Mouse (Mus musculus) ovary, postnatal 10 days (tissue): Measurements from ENCODE around the gene Nedd9.
A peak's percentile ranks its signal among the peaks of the same experiment; 100 is the strongest.

ENCODE experiments used
- DNase-seq: peaks from one replicate; pipeline ENCODE4 v3.0.0; 2022; ENCODE audit warnings: low spot score

Gene Nedd9

DNA sequence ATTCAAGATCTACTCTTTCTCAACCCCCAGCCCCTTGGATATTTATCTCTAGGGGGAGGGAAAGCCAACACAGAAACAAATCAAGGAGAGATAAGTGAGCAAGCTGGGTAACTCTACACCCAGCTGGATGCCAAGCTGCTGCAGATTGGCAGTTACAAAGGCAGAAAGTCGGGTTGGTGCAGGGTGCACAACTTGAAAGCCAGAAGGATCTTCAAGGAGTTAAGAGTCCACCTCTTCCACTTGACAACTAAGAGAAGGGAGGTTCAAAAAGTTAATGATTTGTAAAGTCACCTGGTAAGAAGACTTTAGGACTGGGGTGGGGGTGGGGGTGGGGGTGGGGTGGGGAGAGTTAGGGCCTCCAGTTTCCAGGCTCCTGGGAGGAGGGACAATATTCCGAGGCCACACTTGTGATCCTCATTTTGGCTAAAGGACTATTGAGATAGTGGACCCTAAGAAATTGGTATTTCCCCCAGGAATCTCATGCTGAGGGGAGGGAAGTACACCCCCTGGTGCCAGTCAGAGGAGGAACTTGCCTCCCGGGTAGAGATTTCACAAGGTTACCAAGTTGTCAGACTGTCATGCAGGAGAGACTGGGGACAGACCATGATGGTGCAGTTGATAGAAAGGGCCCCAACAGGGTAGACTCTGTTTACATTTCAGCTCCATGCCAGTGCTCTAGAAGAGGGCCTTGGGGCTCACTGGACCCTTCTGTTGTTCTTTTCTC is 143.8 kb downstream of the Nedd9 start:
- no peak for DNase-seq

DNA sequence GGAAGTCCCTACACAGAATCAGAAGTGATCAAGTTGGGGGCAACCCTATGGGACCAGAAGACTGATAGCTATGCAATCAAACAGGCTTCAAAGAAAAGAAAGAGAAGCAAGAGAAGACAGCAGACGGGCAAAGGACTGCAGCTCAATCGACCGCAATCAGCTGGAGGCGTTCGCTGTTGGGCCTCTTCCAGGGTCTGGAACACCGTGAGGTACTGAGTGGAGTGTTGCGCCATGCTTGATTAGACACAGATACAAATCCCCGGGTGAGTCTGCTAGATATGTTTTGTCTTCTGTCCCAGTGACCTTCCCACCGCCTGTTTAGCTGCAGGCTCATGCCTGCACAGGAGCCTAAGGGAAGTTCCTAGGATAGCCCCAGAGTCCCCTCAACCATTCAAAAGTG is 145.7 kb downstream of the Nedd9 start:
- DNase-seq: no peak

GRCm38 (mm10) chr13:41339653-41340351 is 147.4 kb downstream of the Nedd9 start:
- no peak for DNase-seq

DNA sequence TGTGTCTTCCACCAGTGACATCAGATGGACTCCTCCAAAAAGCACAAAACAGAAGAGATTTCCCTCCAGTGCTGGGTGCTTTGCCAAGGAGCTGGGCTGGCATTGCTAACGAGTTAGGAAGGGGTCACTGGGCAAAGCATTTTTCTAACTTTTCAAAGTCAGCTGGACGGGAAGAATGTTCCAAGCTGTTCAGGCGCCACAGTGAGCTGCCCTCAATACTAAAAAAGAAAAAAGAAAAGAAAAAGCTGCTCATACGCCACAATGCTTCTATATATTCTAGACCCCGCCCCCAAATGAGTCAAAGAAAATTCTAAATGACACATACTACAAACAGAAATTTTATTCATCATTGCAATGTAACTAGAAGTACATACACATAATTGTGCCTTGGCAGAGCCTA is 148.0 kb downstream of the Nedd9 start:
- no peak for DNase-seq

- DNase-seq: no peak
Measured at GRCm38 (mm10) chr13:41337407-41337806, 149.8 kb downstream of the Nedd9 start.

DNA sequence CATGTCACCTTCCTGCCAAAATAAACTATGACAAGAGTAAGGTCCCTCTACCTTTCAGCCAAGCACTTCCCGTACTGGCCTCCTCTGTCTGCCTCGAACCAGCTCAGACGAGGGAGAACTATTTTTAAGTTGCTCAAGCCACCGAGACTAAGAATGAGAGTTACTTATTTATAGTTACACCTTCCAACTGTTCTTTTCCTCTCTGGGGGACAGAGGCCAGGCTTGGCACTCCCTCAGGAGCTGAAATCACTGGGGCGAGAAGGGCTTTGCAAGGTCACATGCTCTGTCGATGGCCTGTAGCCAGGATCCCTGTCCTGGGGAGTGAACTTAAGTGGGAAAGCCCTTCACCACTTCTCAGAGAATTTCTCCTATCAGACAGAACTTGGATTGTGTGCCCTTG is 150.9 kb downstream of the Nedd9 start:
- no peak for DNase-seq

DNA sequence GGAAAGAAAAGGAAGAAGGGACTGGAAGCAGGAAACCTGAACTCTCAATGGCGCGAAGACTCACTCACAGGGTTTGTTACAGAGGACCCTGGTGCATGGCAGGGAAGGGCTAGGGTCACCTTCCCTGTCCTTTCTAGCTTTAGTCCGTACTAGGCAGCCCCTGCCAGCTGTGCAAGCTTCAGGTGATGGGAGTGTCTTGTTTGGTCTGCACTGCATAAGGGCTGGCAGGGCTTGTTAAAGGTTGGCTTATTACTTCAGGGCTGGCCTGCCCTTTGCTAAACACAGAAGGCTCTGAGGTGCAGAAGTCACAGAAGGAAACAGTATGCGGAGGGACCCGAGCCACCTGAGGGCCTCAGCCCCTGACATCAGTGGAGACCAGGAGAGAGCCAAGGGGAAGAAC is 151.4 kb downstream of the Nedd9 start:
- DNase-seq: no peak

GRCm38 (mm10) chr13:41334641-41335000 is 152.5 kb downstream of the Nedd9 start:
- no peak for DNase-seq

- no peak for DNase-seq
Measured at GRCm38 (mm10) chr13:41333889-41334640, 153.1 kb downstream of the Nedd9 start.

DNA sequence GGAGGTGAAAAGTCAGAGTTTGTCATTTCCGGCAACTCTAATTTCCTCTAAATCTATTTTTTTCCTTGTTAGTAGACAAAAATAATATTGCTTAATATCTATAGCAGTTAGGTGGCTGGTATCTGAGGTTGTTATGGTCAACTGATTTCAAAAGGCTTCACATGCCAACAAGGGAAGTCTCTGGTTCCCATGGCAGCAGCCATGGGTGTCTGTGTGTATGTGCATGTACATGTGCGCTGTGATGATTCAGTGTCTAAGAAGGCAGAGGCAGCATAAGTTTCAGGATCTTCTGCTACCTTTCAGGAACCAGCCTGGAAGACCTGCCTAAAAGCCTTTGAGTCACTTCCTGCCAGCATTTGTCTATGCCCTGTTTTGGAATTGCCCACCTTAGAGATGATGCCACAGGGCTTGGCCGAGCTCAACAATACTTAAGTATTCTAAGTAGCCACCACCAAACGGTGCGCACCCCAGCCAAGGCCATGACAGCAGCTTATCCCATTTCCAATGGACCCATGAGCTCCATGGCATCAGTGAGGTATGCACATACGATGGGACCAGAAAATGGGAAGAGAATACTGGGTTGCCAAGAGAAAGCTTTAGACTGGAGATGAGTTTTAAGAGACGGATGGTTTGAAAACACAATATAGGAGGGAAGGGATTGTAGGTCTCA is 155.4 kb downstream of the Nedd9 start:
- no peak for DNase-seq

GRCm38 (mm10) chr13:41330589-41331345 is 156.4 kb downstream of the Nedd9 start:
- DNase-seq: no peak

DNA sequence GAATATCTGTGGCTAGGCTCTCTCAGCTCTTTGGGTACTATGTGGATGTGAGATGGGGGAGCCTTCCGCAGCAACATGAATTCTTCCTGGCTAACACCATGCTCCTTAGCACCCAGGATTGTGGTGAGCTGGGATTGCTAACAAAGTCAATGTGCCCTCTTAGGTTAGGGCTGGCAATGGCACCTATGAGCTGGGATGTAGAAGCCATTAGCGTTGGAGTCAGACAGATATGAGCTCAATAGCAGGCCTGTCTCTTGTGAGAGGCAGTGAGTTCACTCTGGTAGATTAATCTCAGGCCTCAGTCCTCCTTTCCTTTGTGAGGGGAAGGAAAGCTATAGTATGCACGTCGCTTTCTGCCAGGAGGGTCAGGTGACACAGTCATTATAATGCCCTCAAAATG is 157.1 kb downstream of the Nedd9 start:
- DNase-seq: no peak

DNA sequence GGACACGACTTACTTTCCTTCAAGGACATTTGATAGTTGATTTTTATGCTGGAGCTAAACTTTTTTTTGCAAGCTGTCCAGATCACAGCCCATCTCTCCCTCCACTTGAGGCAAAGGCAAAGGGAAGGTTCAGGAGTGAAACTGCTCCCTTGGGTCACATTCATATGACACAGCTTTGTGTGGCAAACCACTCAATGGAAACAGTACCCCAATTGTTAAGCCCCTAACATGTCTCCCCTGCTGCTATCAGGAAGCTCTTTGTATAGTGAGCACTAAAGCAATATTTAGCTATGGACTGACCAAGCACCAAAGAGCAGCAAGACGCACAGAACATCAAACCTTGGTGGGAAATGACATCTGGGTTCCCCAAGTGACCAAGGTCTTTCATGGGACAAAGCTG is 158.7 kb downstream of the Nedd9 start:
- no peak for DNase-seq

GRCm38 (mm10) chr13:41327546-41327945 is 159.6 kb downstream of the Nedd9 start:
- no peak for DNase-seq

GRCm38 (mm10) chr13:41326134-41326533 is 161.0 kb downstream of the Nedd9 start:
- DNase-seq: no peak

DNA sequence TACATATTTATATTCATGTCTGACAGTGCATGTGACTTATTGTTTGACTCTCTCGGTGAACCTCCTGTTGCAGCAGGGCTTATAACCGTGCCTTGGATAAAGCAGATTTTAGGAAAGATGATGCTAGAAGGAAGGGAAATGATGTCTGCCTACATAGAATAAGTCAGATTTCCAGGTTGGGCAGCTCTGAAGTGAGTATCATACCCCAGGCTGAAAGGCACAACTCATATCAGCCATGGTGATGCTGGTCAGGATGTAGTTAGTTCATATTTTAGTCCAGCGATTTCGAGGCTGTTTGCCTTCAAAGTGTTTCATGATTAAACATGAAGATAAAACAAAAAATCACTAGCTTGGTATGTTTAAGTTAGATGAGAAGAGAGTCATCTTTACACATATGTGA is 161.8 kb downstream of the Nedd9 start:
- DNase-seq: no peak

- no peak for DNase-seq
Measured at GRCm38 (mm10) chr13:41324631-41325030, 162.5 kb downstream of the Nedd9 start.

DNA sequence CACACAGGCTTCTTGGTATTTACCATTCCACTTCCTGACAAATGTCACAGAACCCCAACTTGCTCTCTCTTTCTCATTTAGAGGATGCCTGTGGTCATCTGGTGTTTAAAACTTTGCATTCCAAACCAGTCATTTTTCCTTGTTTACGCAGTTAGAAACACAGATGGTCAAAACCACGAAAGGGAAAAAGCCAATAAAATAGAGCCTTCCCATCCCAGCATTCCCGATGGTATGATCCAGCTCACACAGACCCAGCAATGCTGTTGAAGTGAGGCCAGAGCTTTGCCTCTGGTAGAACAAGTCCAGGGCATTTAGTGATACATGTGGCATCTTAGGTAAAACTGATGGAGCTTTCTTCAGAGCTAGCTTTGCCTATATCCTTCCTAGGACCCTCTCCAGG is 165.7 kb downstream of the Nedd9 start:
- no peak for DNase-seq

- DNase-seq: no peak
Measured at GRCm38 (mm10) chr13:41320749-41321148, 166.4 kb downstream of the Nedd9 start.

GRCm38 (mm10) chr13:41302716-41303115 is 184.4 kb downstream of the Nedd9 start:
- DNase-seq: peak; percentile 63

GRCm38 (mm10) chr13:41300037-41300436 is 187.1 kb downstream of the Nedd9 start:
- DNase-seq: no peak

GRCm38 (mm10) chr13:41298996-41299395 is 188.2 kb downstream of the Nedd9 start:
- DNase-seq: no peak
